Mouse (Mus musculus): ENCODE measurements at regions not wholly inside any gene's neighbourhood (a gene's known extent, or its start where the extent isn't known, plus 50 kb on each side); places are given as distances from the start of the nearest gene placed in this dataset.

DNA sequence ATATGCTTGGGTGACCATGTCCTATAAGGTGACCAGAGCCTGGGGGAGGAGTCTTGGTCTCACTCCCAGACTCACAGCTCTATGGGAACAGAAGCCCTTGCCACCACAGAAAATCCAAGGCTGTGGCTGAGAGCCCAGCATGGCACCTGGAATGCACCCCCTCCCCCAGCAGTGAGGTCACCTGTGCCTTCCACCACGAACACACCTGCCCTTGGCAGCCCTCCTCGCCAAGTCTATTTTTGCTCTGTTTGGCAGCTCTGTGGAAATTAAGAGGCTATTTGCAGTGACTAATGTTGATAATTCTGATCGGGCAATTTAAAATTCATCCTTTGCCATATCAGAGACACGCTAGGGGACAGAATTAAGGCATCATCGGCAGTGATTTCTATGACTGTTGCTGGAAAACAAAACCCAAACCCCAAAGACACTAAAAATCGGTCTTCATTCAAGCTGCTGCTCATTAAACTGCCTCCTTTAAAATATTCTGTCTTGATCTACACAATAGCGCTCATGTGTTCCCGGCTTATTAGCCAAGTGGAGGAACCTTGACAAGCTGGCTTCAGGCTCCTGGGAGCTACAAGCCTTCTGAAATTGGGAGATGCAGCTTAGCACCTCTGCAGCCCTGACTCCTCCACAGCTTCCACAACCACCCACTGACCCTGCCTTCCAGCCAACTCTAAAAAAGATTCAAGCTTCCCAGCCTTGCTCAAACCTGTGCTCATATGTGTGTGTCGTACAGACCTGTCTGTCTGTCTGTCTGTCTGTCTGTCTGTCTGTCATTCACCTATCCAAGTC, 89.0 kb downstream of the 1810013L24Rik start:
- TF ChIP-seq GATA1 (IDR thresholded peaks at IDR 0.05; ENCODE audit: low read length) (no peak), TAL1 (IDR thresholded peaks at IDR 0.05; ENCODE audit: low read length) (no peak)

All from erythroblast, embryonic 14.5 days (primary cell).